Mouse (Mus musculus) limb, embryonic 11.5 days (tissue): ENCODE data around the gene Pbp2. TPM values are rescaled to one million over a fixed set of nuclear protein-coding genes. Genes with fewer than 3 reads are reported as not detected.

ENCODE experiments used
- ATAC-seq: fragments of 200-750 bp; cut with Nextera tagmentation; 2 replicates; pipeline ENCODE4 v1.8.0; 2017; ENCODE audit warnings: low read depth; ENCODE audit not compliant: insufficient number of reproducible peaks, low FRiP score, low TSS enrichment
- DNase-seq: peaks from one replicate; pipeline ENCODE4 v3.0.0-alpha.2; 2015; ENCODE audit warnings: low spot score
- H3K27ac ChIP-seq: fragments of 300-500 bp; sonication (generic); replicated peaks from 2 replicates; pipeline ENCODE4 v1.5.1; 2014; ENCODE audit warnings: low read depth, mild to moderate bottlenecking, low read length
- H3K27me3 ChIP-seq: fragments of 300-500 bp; sonication (generic); 2 replicates; pipeline ENCODE4 v1.6.1; 2014; ENCODE audit warnings: mild to moderate bottlenecking, low read length, mixed read lengths; ENCODE audit not compliant: control insufficient read depth, insufficient read depth
- H3K36me3 ChIP-seq: fragments of 300-500 bp; sonication (generic); 2 replicates; pipeline ENCODE4 v1.6.1; 2014; ENCODE audit warnings: mild to moderate bottlenecking, low read length, moderate library complexity, mixed read lengths; ENCODE audit not compliant: control insufficient read depth, insufficient read depth
- H3K4me1 ChIP-seq: fragments of 300-500 bp; sonication (generic); 2 replicates; pipeline ENCODE4 v1.6.1; 2014; ENCODE audit warnings: low read length, mixed read lengths; ENCODE audit not compliant: control insufficient read depth, insufficient read depth
- H3K4me2 ChIP-seq: fragments of 300-500 bp; sonication (generic); 2 replicates; pipeline ENCODE4 v1.6.1; 2014; ENCODE audit warnings: low read depth, mild to moderate bottlenecking, moderate library complexity; ENCODE audit not compliant: severe bottlenecking
- H3K4me3 ChIP-seq: fragments of 300-500 bp; sonication (generic); 2 replicates; pipeline ENCODE4 v1.5.1; 2014; ENCODE audit warnings: low read depth, low read length
- H3K9ac ChIP-seq: fragments of 300-500 bp; sonication (generic); 2 replicates; pipeline ENCODE4 v1.6.1; 2014; ENCODE audit warnings: mild to moderate bottlenecking, low read length
- H3K9me3 ChIP-seq: fragments of 300-500 bp; sonication (generic); 2 replicates; pipeline ENCODE4 v1.6.1; 2016; ENCODE audit warnings: low read length; ENCODE audit not compliant: control insufficient read depth
- WGBS: fragments of 180-500 bp; shearing (Covaris S2); extraction: QIAGEN DNeasy Blood & Tissue Kit; methylation state at CpG from one replicate; pipeline ENCODE4 v1.1.7; 2014; 5-methylcytosine and 5-hydroxymethylcytosine counted together
- polyA plus RNA-seq: library from polyadenylated mRNA; unstranded; fragments of >200 nt; fragmentation: Nextera tagmentation; extraction: Ambion mirVana; gene quantifications from 2 replicates; pipeline ENCODE4 v1.2.1, GENCODE M21; 2014

The Pbp2 gene
- polyA plus RNA-seq, 1 experiment from 2014 or later = 0.23 TPM

GRCm38 (mm10) chr6:135261124-135261523, 49.1 kb downstream of the Pbp2 start:
- H3K4me1 ChIP-seq = no peaks in the 10 kb centered on the region
- no peaks in the 10 kb centered on the region for H3K36me3 ChIP-seq
- WGBS = 92% methylated on average over 9 of the region's 9 CpGs
- no peak overlapping the region for H3K4me2 ChIP-seq
- H3K4me3 ChIP-seq = no peak overlapping the region
- H3K9ac ChIP-seq = no peak overlapping the region
- no peak for ATAC-seq
- no peak for DNase-seq
- no peaks in the 10 kb centered on the region for H3K9me3 ChIP-seq
- no peaks in the 10 kb centered on the region for H3K27me3 ChIP-seq
- H3K27ac ChIP-seq = no peak overlapping the region

- H3K4me3 ChIP-seq = no peak overlapping the region
- DNase-seq = no peak
- no peak overlapping the region for H3K27ac ChIP-seq
- no peaks in the 10 kb centered on the region for H3K9me3 ChIP-seq
- no peaks in the 10 kb centered on the region for H3K36me3 ChIP-seq
- no peak overlapping the region for H3K4me2 ChIP-seq
- no peaks in the 10 kb centered on the region for H3K4me1 ChIP-seq
- ATAC-seq = no peak
- no peak overlapping the region for H3K9ac ChIP-seq
- H3K27me3 ChIP-seq = no peaks in the 10 kb centered on the region
- 92% methylated on average over 6 of the region's 6 CpGs for WGBS
These were observed 49.8 kb downstream of the Pbp2 start for GRCm38 (mm10) chr6:135260435-135260834.

Other genes starting within 250 kb of the Pbp2 start
- gene Gprc5a, start 244.8 kb downstream of the Pbp2 start, polyA plus RNA-seq = 0.95 and 1.6 TPM in 2 replicates
- gene Gprc5d, start 192.1 kb downstream of the Pbp2 start, polyA plus RNA-seq = not detected in 2 replicates
- gene Fam234b, start 112.4 kb downstream of the Pbp2 start, polyA plus RNA-seq = 20.4 and 21.2 TPM in 2 replicates
- gene Hebp1, start 112.4 kb downstream of the Pbp2 start, polyA plus RNA-seq = 1.3 and 3.8 TPM in 2 replicates
- gene Gsg1, start 56.1 kb downstream of the Pbp2 start, polyA plus RNA-seq = 0.81 and 0.91 TPM in 2 replicates
- gene Emp1, start 52.1 kb upstream of the Pbp2 start, polyA plus RNA-seq = 6.8 and 7.8 TPM in 2 replicates